Mouse (Mus musculus) heart, embryonic 15.5 days (tissue): ENCODE results near the gene Faf2. TPM values are rescaled to one million over a fixed set of nuclear protein-coding genes. Genes with fewer than 3 reads are reported as not detected.

Source experiments
- ATAC-seq: fragments of 200-750 bp; cut with Nextera tagmentation; replicated peaks from 2 replicates; pipeline ENCODE4 v1.8.0; 2017; ENCODE audit warnings: low read depth, moderate TSS enrichment; ENCODE audit not compliant: insufficient number of reproducible peaks, insufficient read depth, low FRiP score
- H3K27ac ChIP-seq: fragments of 300-500 bp; sonication (generic); 2 replicates; pipeline ENCODE4 v1.5.1; 2015; ENCODE audit warnings: mild to moderate bottlenecking, inconsistent platforms
- H3K27me3 ChIP-seq: fragments of 300-500 bp; sonication (generic); 2 replicates; pipeline ENCODE4 v1.6.1; 2015; ENCODE audit warnings: inconsistent platforms
- H3K36me3 ChIP-seq: fragments of 300-500 bp; sonication (generic); 2 replicates; pipeline ENCODE4 v1.6.1; 2015; ENCODE audit warnings: mild to moderate bottlenecking, inconsistent platforms
- H3K4me1 ChIP-seq: fragments of 300-500 bp; sonication (generic); replicated peaks from 2 replicates; pipeline ENCODE4 v1.6.1; 2015; ENCODE audit warnings: inconsistent platforms
- H3K4me2 ChIP-seq: fragments of 300-500 bp; sonication (generic); 2 replicates; pipeline ENCODE4 v1.6.1; 2015; ENCODE audit warnings: inconsistent platforms, mild to moderate bottlenecking, moderate library complexity
- H3K4me3 ChIP-seq: fragments of 300-500 bp; sonication (generic); 2 replicates; pipeline ENCODE4 v1.5.1; 2015; ENCODE audit warnings: mild to moderate bottlenecking, inconsistent platforms
- H3K9ac ChIP-seq: fragments of 300-500 bp; sonication (generic); 2 replicates; pipeline ENCODE4 v1.6.1; 2015; ENCODE audit warnings: mild to moderate bottlenecking, inconsistent platforms
- H3K9me3 ChIP-seq: fragments of 300-500 bp; sonication (generic); replicated peaks from 2 replicates; pipeline ENCODE4 v1.6.1; 2016; ENCODE audit warnings: inconsistent platforms
- WGBS: fragments of 180-500 bp; shearing (Covaris S2); methylation state at CpG from one replicate; pipeline ENCODE4 v1.1.7; 2015; ENCODE audit warnings: mixed read lengths; 5-methylcytosine and 5-hydroxymethylcytosine counted together
- polyA plus RNA-seq: library from polyadenylated mRNA; unstranded; fragments of >200 nt; fragmentation: Nextera tagmentation; extraction: Ambion mirVana; gene quantifications from 2 replicates; pipeline ENCODE4 v1.2.1, GENCODE M21; 2015

Faf2 gene
- 38.3 and 48.9 TPM in 2 replicates for polyA plus RNA-seq

GRCm38 (mm10) chr13:54621155-54621932, at the start of gene Faf2:
Gene Faf2 (plus strand): TSS chr13:54621784.
- peak within 1 kb of the TSS; percentile 98 for H3K4me3 ChIP-seq
- no peaks in the 10 kb centered on the region for H3K36me3 ChIP-seq
- no peaks in the 10 kb centered on the region for H3K27me3 ChIP-seq
- ATAC-seq = peak; percentile 98
- peak within 1 kb of the TSS; percentile 85 for H3K4me2 ChIP-seq
- 8% methylated on average over 44 of the region's 44 CpGs for WGBS
- H3K9me3 ChIP-seq = no peaks in the 10 kb centered on the region
- peak within 1 kb of the TSS; percentile 94 for H3K9ac ChIP-seq
- H3K27ac ChIP-seq = peak within 1 kb of the TSS; percentile 84
- H3K4me1 ChIP-seq = peaks cover 11% of the 10 kb centered on the region

GRCm38 (mm10) chr13:54572621-54573020, 49.0 kb upstream of the Faf2 start:
- no peak overlapping the region for H3K27ac ChIP-seq
- H3K4me2 ChIP-seq = no peak overlapping the region
- H3K9ac ChIP-seq = no peak overlapping the region
- H3K4me3 ChIP-seq = no peak overlapping the region
- H3K9me3 ChIP-seq = no peaks in the 10 kb centered on the region
- WGBS = 82% methylated on average over 4 of the region's 4 CpGs
- no peaks in the 10 kb centered on the region for H3K27me3 ChIP-seq
- H3K4me1 ChIP-seq = peaks cover 26% of the 10 kb centered on the region
- ATAC-seq = no peak
- H3K36me3 ChIP-seq = no peaks in the 10 kb centered on the region; the same call in 1 of the 2 replicates

- H3K27me3 ChIP-seq = no peaks in the 10 kb centered on the region
- H3K4me3 ChIP-seq = peak within 1 kb of the TSS; percentile 100
- under 1% methylated on average over 55 of the region's 55 CpGs for WGBS
- peaks cover 12% of the 10 kb centered on the region for H3K36me3 ChIP-seq
- peak within 1 kb of the TSS; percentile 87 for H3K27ac ChIP-seq
- peak within 1 kb of the TSS; percentile 89 for H3K4me2 ChIP-seq
- peak; percentile 86 for ATAC-seq
- H3K9ac ChIP-seq = peak within 1 kb of the TSS; percentile 97
- H3K9me3 ChIP-seq = no peaks in the 10 kb centered on the region
- peaks cover 26% of the 10 kb centered on the region for H3K4me1 ChIP-seq
These were observed 46.6 kb upstream of the Faf2 start, which contains the start of gene Arl10 for GRCm38 (mm10) chr13:54574854-54575481. Gene Arl10 (plus strand): TSS chr13:54575015.

- H3K4me2 ChIP-seq = peak overlapping the region; percentile 89
- H3K27ac ChIP-seq = peak overlapping the region; percentile 87
- ATAC-seq = peak; percentile 37; the same call in 1 of the 2 replicates
- peak overlapping the region; percentile 97 for H3K9ac ChIP-seq
- no peaks in the 10 kb centered on the region for H3K27me3 ChIP-seq
- no peaks in the 10 kb centered on the region for H3K9me3 ChIP-seq
- H3K4me3 ChIP-seq = peak overlapping the region; percentile 100
- H3K36me3 ChIP-seq = peaks cover 17% of the 10 kb centered on the region
- H3K4me1 ChIP-seq = peaks cover 26% of the 10 kb centered on the region
- 3% methylated on average over 19 of the region's 19 CpGs for WGBS
These were observed 46.1 kb upstream of the Faf2 start for GRCm38 (mm10) chr13:54575489-54575888.

GRCm38 (mm10) chr13:54577652-54578507, 43.7 kb upstream of the Faf2 start:
- Histone ChIP-seq H3K9ac (no peak overlapping the region), H3K4me2 (no peak overlapping the region), H3K4me1 (peaks cover 20% of the 10 kb centered on the region), H3K36me3 (peaks cover 32% of the 10 kb centered on the region), H3K27me3 (no peaks in the 10 kb centered on the region), H3K4me3 (no peak overlapping the region), H3K9me3 (no peaks in the 10 kb centered on the region), H3K27ac (no peak overlapping the region)
- 78% methylated on average over 21 of the region's 21 CpGs for WGBS
- no peak for ATAC-seq

- Histone ChIP-seq H3K4me1 (peaks cover 6% of the 10 kb centered on the region; the same call in 1 of the 2 replicates), H3K36me3 (peaks cover 59% of the 10 kb centered on the region), H3K9ac (no peak overlapping the region), H3K9me3 (no peaks in the 10 kb centered on the region), H3K27ac (no peak overlapping the region), H3K4me3 (no peak overlapping the region), H3K27me3 (no peaks in the 10 kb centered on the region), H3K4me2 (no peak overlapping the region)
- 76% methylated on average over 2 of the region's 2 CpGs for WGBS
- ATAC-seq = no peak
These were observed 40.2 kb upstream of the Faf2 start for GRCm38 (mm10) chr13:54581385-54581784.

- WGBS = 74% methylated on average over 10 of the region's 10 CpGs
- Histone ChIP-seq H3K36me3 (peaks cover 63% of the 10 kb centered on the region), H3K9me3 (no peaks in the 10 kb centered on the region), H3K4me2 (no peak overlapping the region), H3K4me3 (no peak overlapping the region), H3K27me3 (no peaks in the 10 kb centered on the region), H3K27ac (no peak overlapping the region), H3K4me1 (no peaks in the 10 kb centered on the region), H3K9ac (no peak overlapping the region)
- no peak for ATAC-seq
These were observed 39.5 kb upstream of the Faf2 start for GRCm38 (mm10) chr13:54582126-54582525.

- Histone ChIP-seq H3K9me3 (no peaks in the 10 kb centered on the region), H3K4me3 (no peak overlapping the region), H3K4me1 (no peaks in the 10 kb centered on the region), H3K36me3 (peaks cover 70% of the 10 kb centered on the region), H3K9ac (no peak overlapping the region), H3K4me2 (no peak overlapping the region), H3K27ac (no peak overlapping the region), H3K27me3 (no peaks in the 10 kb centered on the region)
- ATAC-seq = no peak
- WGBS = 82% methylated on average over 5 of the region's 5 CpGs
These were observed 38.7 kb upstream of the Faf2 start for GRCm38 (mm10) chr13:54582860-54583259.

- Histone ChIP-seq H3K9ac (no peak overlapping the region), H3K27me3 (no peaks in the 10 kb centered on the region), H3K4me2 (no peak overlapping the region), H3K4me1 (peaks cover 8% of the 10 kb centered on the region), H3K27ac (no peak overlapping the region), H3K4me3 (no peak overlapping the region), H3K9me3 (no peaks in the 10 kb centered on the region), H3K36me3 (peaks cover 56% of the 10 kb centered on the region)
- 78% methylated on average over 11 of the region's 11 CpGs for WGBS
- ATAC-seq = no peak
These were observed 35.8 kb upstream of the Faf2 start for GRCm38 (mm10) chr13:54585831-54586230.

GRCm38 (mm10) chr13:54589414-54589995, 32.1 kb upstream of the Faf2 start:
- Histone ChIP-seq H3K4me2 (peak overlapping the region; percentile 71), H3K27ac (peak overlapping the region; percentile 90), H3K9me3 (no peaks in the 10 kb centered on the region), H3K4me3 (peak overlapping the region; percentile 77), H3K27me3 (no peaks in the 10 kb centered on the region), H3K36me3 (peaks cover 29% of the 10 kb centered on the region), H3K4me1 (peaks cover 21% of the 10 kb centered on the region), H3K9ac (peak overlapping the region; percentile 79)
- 1% methylated on average over 24 of the region's 24 CpGs for WGBS
- ATAC-seq = no peak
